Mouse (Mus musculus) embryonic facial prominence, embryonic 12.5 days (tissue): ENCODE results near the gene Tdp1. TPM values are rescaled to one million over a fixed set of nuclear protein-coding genes. Genes with fewer than 3 reads are reported as not detected.

ENCODE experiments used
- ATAC-seq: fragments of 200-750 bp; cut with Nextera tagmentation; 2 replicates; pipeline ENCODE4 v1.8.0; 2017; ENCODE audit not compliant: insufficient number of reproducible peaks, insufficient read depth, low FRiP score, low TSS enrichment
- H3K27ac ChIP-seq: fragments of 300-500 bp; sonication (generic); 2 replicates; pipeline ENCODE4 v1.5.1; 2016; ENCODE audit warnings: mild to moderate bottlenecking
- H3K27me3 ChIP-seq: fragments of 300-500 bp; sonication (generic); 2 replicates; pipeline ENCODE4 v1.6.1; 2016; ENCODE audit warnings: mild to moderate bottlenecking, moderate library complexity
- H3K36me3 ChIP-seq: fragments of 300-500 bp; sonication (generic); 2 replicates; pipeline ENCODE4 v1.6.1; 2016; ENCODE audit warnings: mild to moderate bottlenecking
- H3K4me1 ChIP-seq: fragments of 300-500 bp; sonication (generic); 2 replicates; pipeline ENCODE4 v1.6.1; 2016
- H3K4me2 ChIP-seq: fragments of 300-500 bp; sonication (generic); replicated peaks from 2 replicates; pipeline ENCODE4 v1.6.1; 2016; ENCODE audit warnings: mild to moderate bottlenecking, moderate library complexity
- H3K4me3 ChIP-seq: fragments of 300-500 bp; sonication (generic); 2 replicates; pipeline ENCODE4 v1.5.1; 2016; ENCODE audit warnings: mild to moderate bottlenecking
- H3K9ac ChIP-seq: fragments of 300-500 bp; sonication (generic); 2 replicates; pipeline ENCODE4 v1.6.1; 2016; ENCODE audit warnings: mild to moderate bottlenecking, moderate library complexity
- H3K9me3 ChIP-seq: fragments of 300-500 bp; sonication (generic); 2 replicates; pipeline ENCODE4 v1.6.1; 2016; ENCODE audit warnings: mild to moderate bottlenecking, moderate library complexity
- WGBS: fragments of 180-500 bp; shearing (Covaris S2); methylation state at CpG from one replicate; pipeline ENCODE4 v1.1.7; 2016; 5-methylcytosine and 5-hydroxymethylcytosine counted together
- polyA plus RNA-seq: library from polyadenylated mRNA; unstranded; fragments of >200 nt; fragmentation: Nextera tagmentation; extraction: Ambion mirVana; gene quantifications from 2 replicates; pipeline ENCODE4 v1.2.1, GENCODE M21; 2016

Tdp1 gene
- polyA plus RNA-seq, 1 experiment from 2014 or later = 76.6 TPM

DNA sequence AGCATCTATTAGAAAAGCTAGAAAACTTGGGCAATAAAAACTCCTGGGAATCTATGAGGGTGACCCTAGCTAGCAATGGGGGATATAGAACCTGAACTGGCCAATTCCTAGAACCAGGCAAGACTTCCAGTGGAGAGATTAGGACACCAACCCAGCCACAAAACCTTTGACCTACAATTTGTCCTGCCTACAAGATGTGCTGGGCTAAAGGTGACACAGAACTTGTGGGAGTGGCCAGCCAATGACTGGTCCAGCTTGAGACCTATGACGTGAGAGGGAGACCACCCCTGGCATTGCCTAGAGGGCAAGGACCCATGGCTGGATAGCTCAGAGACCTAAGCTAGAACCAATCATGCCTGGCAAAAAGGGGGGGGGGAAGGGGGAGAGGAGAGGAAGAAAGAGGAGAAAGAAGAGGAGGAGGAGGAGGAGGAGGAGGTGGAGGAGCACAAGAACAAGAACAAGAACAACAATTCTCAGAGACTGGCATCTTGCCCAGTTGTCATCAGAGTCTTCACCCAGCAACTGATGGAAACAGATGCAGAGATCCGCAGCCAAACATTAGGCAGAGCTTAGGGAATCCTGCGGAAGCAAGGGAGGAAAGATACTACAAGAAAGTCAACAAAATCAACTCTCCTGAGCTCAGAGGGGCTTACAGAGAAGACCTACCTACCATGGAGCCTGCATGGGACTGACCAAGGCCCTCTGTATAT, 24.8 kb upstream of the Tdp1 start:
- H3K9ac ChIP-seq = no peak overlapping the region
- no peaks in the 10 kb centered on the region for H3K9me3 ChIP-seq
- H3K4me1 ChIP-seq = no peaks in the 10 kb centered on the region
- H3K36me3 ChIP-seq = no peaks in the 10 kb centered on the region
- H3K27me3 ChIP-seq = no peaks in the 10 kb centered on the region
- no peak overlapping the region for H3K27ac ChIP-seq
- H3K4me3 ChIP-seq = no peak overlapping the region
- H3K4me2 ChIP-seq = no peak overlapping the region
- WGBS = 72% methylated on average over 3 of the region's 3 CpGs
- ATAC-seq = no peak

DNA sequence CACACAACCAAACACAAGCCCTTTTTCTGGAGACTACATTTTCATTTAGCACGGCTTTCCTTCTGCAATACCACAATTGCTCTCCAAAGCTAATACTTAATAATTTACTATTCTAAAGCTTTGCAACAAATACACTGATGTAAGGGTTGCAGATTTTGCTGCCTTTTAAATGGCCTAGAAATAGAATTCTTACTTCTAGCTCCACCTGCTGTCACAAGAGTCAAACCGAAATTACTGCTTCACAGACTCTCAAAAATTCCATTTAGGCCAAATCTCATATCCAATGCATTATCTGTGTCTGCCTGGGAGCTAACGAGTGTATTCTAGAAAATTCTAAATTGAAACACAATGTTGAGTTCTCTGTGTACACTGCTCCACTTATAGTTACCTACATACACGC, 23.3 kb upstream of the Tdp1 start:
- H3K36me3 ChIP-seq = no peaks in the 10 kb centered on the region

DNA sequence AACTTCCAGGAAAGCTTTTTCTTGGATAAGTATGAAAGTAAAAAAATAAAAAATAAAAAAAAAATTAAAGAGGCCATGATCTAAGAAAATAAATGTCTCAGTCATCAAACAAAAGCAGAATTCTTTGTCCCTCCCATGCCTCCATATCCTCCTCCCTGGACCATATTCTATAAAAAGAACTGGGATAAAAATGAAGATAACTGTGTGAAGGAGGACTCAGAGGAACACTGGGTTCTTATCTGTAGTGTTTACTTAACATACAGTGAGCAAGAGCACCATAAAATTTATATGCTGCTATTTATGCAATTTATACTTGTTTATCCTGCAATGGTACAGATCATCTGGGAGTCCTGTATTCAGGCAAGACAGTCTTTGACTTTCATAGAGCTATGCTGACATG, 19.7 kb upstream of the Tdp1 start:
- Histone ChIP-seq H3K9ac (no peak overlapping the region), H3K4me3 (no peak overlapping the region), H3K4me1 (no peaks in the 10 kb centered on the region), H3K36me3 (no peaks in the 10 kb centered on the region), H3K27me3 (no peaks in the 10 kb centered on the region), H3K27ac (no peak overlapping the region), H3K4me2 (no peak overlapping the region), H3K9me3 (no peaks in the 10 kb centered on the region)
- ATAC-seq = no peak

More for the DNA sequence above, 23.3 kb upstream of the Tdp1 start:
- WGBS = 75% methylated on average over 4 of the region's 4 CpGs
- Histone ChIP-seq H3K9me3 (no peaks in the 10 kb centered on the region), H3K4me3 (no peak overlapping the region), H3K27me3 (no peaks in the 10 kb centered on the region), H3K4me2 (no peak overlapping the region), H3K9ac (no peak overlapping the region), H3K27ac (no peak overlapping the region), H3K4me1 (no peaks in the 10 kb centered on the region)
- no peak for ATAC-seq

DNA sequence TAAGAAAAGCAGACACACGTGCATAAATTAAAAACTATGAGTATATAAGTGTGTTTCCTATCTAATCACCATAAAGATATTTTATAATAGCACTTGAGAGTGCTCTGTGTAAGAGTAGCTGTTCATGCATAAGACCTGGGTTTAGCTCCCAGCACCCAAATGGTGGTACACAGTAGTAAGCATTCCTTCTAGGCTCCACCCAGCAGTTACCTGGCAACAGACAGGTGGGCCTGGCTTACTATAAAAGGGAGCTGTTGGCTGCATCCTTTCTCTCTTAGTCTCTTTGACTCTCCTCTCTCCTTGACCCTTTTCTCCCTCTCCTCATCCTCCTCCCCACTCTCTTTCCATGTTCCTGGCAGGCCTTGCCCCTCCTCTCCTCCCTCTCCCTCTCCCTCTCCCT, 15.5 kb upstream of the Tdp1 start:
- no peak overlapping the region for H3K9ac ChIP-seq
- ATAC-seq = no peak
- no peaks in the 10 kb centered on the region for H3K4me1 ChIP-seq
- H3K36me3 ChIP-seq = no peaks in the 10 kb centered on the region
- H3K27me3 ChIP-seq = no peaks in the 10 kb centered on the region
- no peak overlapping the region for H3K4me2 ChIP-seq
- no peak overlapping the region for H3K27ac ChIP-seq
- no peaks in the 10 kb centered on the region for H3K9me3 ChIP-seq
- WGBS = 83% methylated on average over 1 of the region's 1 CpGs
- no peak overlapping the region for H3K4me3 ChIP-seq

DNA sequence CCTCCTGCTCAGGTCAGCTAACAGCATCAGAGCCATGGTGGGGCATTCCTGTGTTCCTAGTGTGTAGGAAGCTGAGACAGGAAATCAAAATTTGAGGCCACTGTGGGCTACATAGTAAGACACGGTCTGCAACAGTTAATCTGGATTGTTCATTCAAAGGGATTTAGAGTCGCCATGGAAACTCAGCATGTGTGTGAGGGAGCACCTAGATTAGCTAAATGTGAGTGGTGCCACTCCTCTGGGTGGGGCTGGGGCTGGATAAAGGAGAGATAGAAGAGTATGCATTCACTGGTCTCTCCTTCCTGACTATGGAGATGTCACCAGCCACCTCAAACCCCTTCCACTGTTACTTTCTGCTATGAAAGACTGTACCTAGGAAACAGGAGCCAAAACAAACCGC, 10.9 kb upstream of the Tdp1 start:
- no peaks in the 10 kb centered on the region for H3K27me3 ChIP-seq
- 57% methylated on average over 3 of the region's 3 CpGs for WGBS
- H3K36me3 ChIP-seq = no peaks in the 10 kb centered on the region
- no peaks in the 10 kb centered on the region for H3K9me3 ChIP-seq
- no peak overlapping the region for H3K4me3 ChIP-seq
- no peak overlapping the region for H3K27ac ChIP-seq
- H3K4me2 ChIP-seq = no peak overlapping the region
- no peak overlapping the region for H3K9ac ChIP-seq
- no peaks in the 10 kb centered on the region for H3K4me1 ChIP-seq
- no peak for ATAC-seq

DNA sequence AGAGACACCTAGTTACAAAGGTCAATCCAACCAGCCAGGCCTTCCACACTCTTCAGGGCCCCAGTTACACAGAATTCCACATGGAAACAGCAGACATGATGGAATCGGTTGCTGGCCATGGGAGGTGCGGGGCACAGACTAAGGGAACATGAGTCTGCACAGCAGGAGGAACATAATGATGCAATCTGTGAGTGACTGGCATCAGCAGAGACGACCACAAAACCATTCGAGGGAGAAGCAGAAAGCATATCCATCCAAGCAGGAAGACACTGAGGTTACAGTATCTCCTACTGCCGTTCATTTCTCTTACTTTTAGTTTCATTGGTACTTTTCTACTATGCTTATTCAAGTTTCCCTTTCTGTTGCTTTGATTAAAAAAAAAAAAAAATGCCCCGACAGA, 9.7 kb upstream of the Tdp1 start:
- no peak overlapping the region for H3K27ac ChIP-seq
- H3K4me1 ChIP-seq = no peaks in the 10 kb centered on the region
- H3K27me3 ChIP-seq = no peaks in the 10 kb centered on the region
- no peak overlapping the region for H3K9ac ChIP-seq
- no peak overlapping the region for H3K4me2 ChIP-seq
- no peak for ATAC-seq
- H3K36me3 ChIP-seq = no peaks in the 10 kb centered on the region
- 77% methylated on average over 6 of the region's 6 CpGs for WGBS
- H3K4me3 ChIP-seq = no peak overlapping the region
- no peaks in the 10 kb centered on the region for H3K9me3 ChIP-seq

DNA sequence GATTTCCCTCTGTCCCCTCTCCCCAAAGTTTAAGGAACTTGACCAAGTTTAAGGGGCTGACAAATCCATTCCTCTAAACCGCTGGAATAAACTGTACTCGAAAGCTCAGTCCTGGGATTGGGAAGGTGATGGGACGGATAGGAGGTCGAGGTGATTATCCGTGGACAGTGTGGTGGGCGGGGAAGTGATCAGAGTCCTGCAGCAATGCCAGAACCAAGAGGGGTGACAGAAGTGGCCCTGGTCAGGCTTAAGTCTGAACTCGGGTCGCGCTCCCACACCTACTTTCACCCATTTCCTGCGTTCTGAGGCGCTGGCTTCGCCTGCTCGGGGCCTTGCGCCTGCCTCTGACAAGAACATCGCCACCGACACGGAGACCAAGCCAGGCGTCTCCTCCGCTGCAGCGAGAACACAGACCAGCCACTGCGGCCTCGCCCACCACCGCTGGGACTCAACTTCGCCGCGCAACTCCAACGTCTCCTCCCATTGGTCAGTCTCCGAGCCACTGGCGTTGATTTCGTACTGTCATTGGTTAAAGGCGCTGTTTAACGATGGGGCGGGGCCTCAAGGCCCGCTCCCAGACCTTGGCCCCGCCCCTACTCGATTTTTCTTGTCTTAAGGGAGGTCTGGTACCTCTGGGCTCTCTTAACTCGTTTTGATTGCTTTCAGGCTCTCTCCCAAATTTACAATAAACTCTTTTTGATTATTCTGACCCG, 1.2 kb upstream of the Tdp1 start:
- H3K27ac ChIP-seq = peak overlapping the region; percentile 89
- peak; percentile 92 for ATAC-seq
- H3K36me3 ChIP-seq = 0 out of 2 replicates have a peak, but pooled peaks cover 3% of the 10 kb centered on the region
- peaks cover 18% of the 10 kb centered on the region for H3K4me1 ChIP-seq
- peak overlapping the region; percentile 91 for H3K4me2 ChIP-seq
- peak overlapping the region; percentile 86 for H3K4me3 ChIP-seq
- WGBS = under 1% methylated on average over 38 of the region's 38 CpGs
- H3K9ac ChIP-seq = peak overlapping the region; percentile 90
- no peaks in the 10 kb centered on the region for H3K27me3 ChIP-seq
- H3K9me3 ChIP-seq = no peaks in the 10 kb centered on the region

DNA sequence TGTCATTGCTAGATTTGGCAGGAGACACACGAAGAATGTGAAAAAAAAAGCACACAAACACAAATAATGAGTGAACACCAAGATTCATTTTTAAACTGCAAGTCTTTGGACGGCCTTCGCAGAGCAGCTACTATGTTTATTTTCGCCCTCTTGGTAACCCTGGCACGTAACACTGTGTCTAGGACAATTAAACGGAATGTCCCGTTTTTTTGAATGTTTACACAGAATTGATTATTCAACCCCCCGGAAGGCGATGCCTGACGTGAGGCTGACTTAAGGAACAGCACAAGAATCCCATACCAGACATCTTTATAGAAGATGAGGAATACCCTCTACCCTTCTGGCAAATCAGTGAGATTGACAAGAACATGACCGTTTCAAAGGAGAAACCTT, 608 bp upstream of the Tdp1 start:
- H3K4me1 ChIP-seq = peaks cover 18% of the 10 kb centered on the region
- under 1% methylated on average over 11 of the region's 11 CpGs for WGBS

DNA sequence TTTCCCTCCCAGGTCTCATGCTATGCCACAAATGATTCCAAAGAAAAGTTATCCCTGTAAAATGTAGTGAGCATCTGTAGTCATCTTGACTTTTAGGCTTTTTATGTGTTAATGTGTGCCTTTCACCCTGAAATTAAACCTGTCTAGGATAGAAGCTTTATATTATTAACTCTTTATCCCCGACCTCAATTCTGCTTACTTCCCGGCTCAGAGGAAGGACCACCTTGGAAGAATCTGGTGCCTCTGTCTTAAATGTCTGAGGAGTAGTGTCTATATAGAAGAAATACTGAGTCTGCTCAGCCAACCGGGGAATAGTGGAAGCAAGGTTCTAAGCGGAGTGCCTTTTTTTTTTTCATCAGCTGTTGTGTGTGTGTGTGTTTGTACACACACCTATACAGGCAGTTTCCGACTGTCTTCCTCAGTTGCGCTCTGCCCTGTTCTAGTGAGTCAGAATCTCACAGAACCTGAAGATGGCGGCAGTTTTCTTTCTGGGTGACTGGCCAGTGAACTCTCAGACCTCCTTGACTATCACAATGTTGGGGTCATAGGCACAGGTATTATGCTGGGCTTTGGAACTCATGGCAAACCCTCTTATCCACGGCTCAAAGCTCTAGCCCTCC, 1.1 kb downstream of the Tdp1 start:
- 43% methylated on average over 8 of the region's 8 CpGs for WGBS
- Histone ChIP-seq H3K9ac (peak overlapping the region; percentile 90), H3K27ac (no peak overlapping the region), H3K36me3 (0 out of 2 replicates have a peak, but pooled peaks cover 4% of the 10 kb centered on the region), H3K4me1 (peaks cover 18% of the 10 kb centered on the region), H3K4me3 (peak overlapping the region; percentile 86), H3K4me2 (peak overlapping the region; percentile 91), H3K9me3 (no peaks in the 10 kb centered on the region), H3K27me3 (no peaks in the 10 kb centered on the region)
- no peak for ATAC-seq

More for the DNA sequence above, 608 bp upstream of the Tdp1 start:
- H3K27me3 ChIP-seq = no peaks in the 10 kb centered on the region
- peak overlapping the region; percentile 89 for H3K27ac ChIP-seq
- peak overlapping the region; percentile 90 for H3K9ac ChIP-seq
- no peak for ATAC-seq
- H3K9me3 ChIP-seq = no peaks in the 10 kb centered on the region
- peak overlapping the region; percentile 86 for H3K4me3 ChIP-seq
- peak overlapping the region; percentile 91 for H3K4me2 ChIP-seq
- 0 out of 2 replicates have a peak, but pooled peaks cover 4% of the 10 kb centered on the region for H3K36me3 ChIP-seq

DNA sequence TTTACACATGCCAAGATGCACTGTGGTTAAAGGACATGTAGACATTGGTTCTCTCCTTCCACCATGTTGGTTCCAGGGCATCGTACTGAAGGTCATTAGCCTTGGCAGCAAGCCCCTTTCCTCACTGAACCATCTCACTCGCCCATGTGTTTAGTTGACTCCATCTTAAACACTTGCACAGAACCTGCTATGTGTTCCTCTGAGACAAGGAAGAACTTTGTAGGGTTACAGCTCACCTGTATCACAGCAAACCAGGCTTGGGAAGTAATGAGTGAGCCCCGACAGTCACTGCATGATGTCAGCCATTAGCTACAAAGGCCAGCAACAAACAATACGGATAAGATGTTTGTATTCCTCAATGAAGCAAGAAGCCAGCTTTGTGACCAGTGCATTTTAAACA, 13.5 kb downstream of the Tdp1 start:
- no peak overlapping the region for H3K4me2 ChIP-seq
- no peak overlapping the region for H3K4me3 ChIP-seq
- no peak for ATAC-seq
- 88% methylated on average over 4 of the region's 4 CpGs for WGBS
- H3K27me3 ChIP-seq = no peaks in the 10 kb centered on the region
- no peaks in the 10 kb centered on the region for H3K9me3 ChIP-seq
- peaks cover 48% of the 10 kb centered on the region for H3K36me3 ChIP-seq
- H3K27ac ChIP-seq = no peak overlapping the region
- no peak overlapping the region for H3K9ac ChIP-seq
- no peaks in the 10 kb centered on the region for H3K4me1 ChIP-seq

DNA sequence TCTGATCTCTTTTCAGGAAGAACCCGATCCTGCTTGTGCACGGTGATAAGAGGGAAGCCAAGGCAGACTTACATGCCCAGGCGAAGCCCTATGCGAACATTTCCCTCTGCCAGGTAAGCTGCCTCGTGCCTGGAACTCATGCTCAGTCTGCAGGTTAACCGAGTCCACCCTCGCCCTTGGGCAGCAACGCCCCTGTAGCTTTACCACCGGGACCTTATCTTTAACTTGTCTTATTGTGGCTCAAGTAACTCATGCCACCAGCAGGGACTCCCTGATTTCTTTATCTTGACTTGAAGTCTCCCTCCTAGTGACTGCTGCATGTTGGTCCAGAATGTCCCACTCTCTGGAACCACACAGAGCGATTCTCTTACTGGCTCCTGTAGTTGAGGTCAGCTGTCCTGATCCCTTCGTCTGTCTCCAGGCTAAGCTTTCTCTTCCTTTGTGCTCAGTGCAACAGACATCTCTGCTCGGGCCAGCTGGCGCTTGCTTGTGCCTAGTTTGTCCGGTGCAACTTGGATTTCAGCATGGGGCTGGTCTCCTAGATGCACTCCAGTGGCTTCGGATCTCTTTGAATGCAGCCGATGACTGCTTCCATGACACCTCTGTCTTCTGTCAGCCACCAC, 14.0 kb downstream of the Tdp1 start:
- Histone ChIP-seq H3K27ac (no peak overlapping the region), H3K4me1 (no peaks in the 10 kb centered on the region), H3K4me3 (no peak overlapping the region), H3K27me3 (no peaks in the 10 kb centered on the region), H3K36me3 (peaks cover 45% of the 10 kb centered on the region), H3K9me3 (no peaks in the 10 kb centered on the region), H3K4me2 (no peak overlapping the region), H3K9ac (no peak overlapping the region)
- no peak for ATAC-seq
- WGBS = 89% methylated on average over 16 of the region's 16 CpGs
